Mouse (Mus musculus) heart, postnatal 0 days (tissue): ENCODE measurements around the gene Tnk2. TPM values are rescaled to one million over a fixed set of nuclear protein-coding genes. Genes with fewer than 3 reads are reported as not detected.

ENCODE experiments used
- ATAC-seq: fragments of 200-750 bp; cut with Nextera tagmentation; 2 replicates; pipeline ENCODE4 v1.8.0; 2017; ENCODE audit warnings: low read depth, moderate number of reproducible peaks, moderate library complexity; ENCODE audit not compliant: insufficient read depth
- DNase-seq: peaks from one replicate; pipeline ENCODE4 v3.0.0-alpha.2; 2016; ENCODE audit warnings: low spot score
- H3K27ac ChIP-seq: fragments of 300-500 bp; sonication (generic); 2 replicates; pipeline ENCODE4 v1.5.1; 2014; ENCODE audit warnings: low read depth, mild to moderate bottlenecking
- H3K27me3 ChIP-seq: fragments of 300-500 bp; sonication (generic); 2 replicates; pipeline ENCODE4 v1.6.1; 2014; ENCODE audit warnings: low read length, mixed read lengths; ENCODE audit not compliant: control insufficient read depth, insufficient read depth
- H3K36me3 ChIP-seq: fragments of 300-500 bp; sonication (generic); replicated peaks from 2 replicates; pipeline ENCODE4 v1.6.1; 2014; ENCODE audit warnings: low read length, mixed read lengths; ENCODE audit not compliant: control insufficient read depth, insufficient read depth
- H3K4me1 ChIP-seq: fragments of 300-500 bp; sonication (generic); 2 replicates; pipeline ENCODE4 v1.6.1; 2014; ENCODE audit warnings: antibody characterized with exemption; ENCODE audit not compliant: control insufficient read depth, insufficient read depth
- H3K4me2 ChIP-seq: fragments of 300-500 bp; sonication (generic); 2 replicates; pipeline ENCODE4 v1.6.1; 2014; ENCODE audit warnings: low read depth, mild to moderate bottlenecking, low read length, moderate library complexity
- H3K4me3 ChIP-seq: fragments of 300-500 bp; sonication (generic); 2 replicates; pipeline ENCODE4 v1.5.1; 2014; ENCODE audit warnings: low read depth, low read length
- H3K9ac ChIP-seq: fragments of 300-500 bp; sonication (generic); replicated peaks from 2 replicates; pipeline ENCODE4 v1.6.1; 2014; ENCODE audit warnings: low read depth, low read length, mixed read lengths
- H3K9me3 ChIP-seq: fragments of 300-500 bp; sonication (generic); replicated peaks from 2 replicates; pipeline ENCODE4 v1.6.1; 2016; ENCODE audit warnings: low read length; ENCODE audit not compliant: control insufficient read depth
- CTCF ChIP-seq: IDR thresholded peaks from 2 replicates; pipeline ENCODE4 v1.5.1; 2016; ENCODE audit warnings: antibody characterized with exemption, control low read depth, low read depth
- EP300 ChIP-seq: IDR thresholded peaks from 2 replicates; pipeline ENCODE4 v1.6.1; 2016; ENCODE audit warnings: antibody characterized with exemption, low read depth
- WGBS: fragments of 180-500 bp; shearing (Covaris S2); extraction: QIAGEN DNeasy Blood & Tissue Kit; methylation state at CpG from one replicate; pipeline ENCODE4 v1.1.7; 2014; 5-methylcytosine and 5-hydroxymethylcytosine counted together
- polyA plus RNA-seq: library from polyadenylated mRNA; unstranded; fragments of >200 nt; fragmentation: Nextera tagmentation; extraction: Ambion mirVana; gene quantifications from 2 replicates; pipeline ENCODE4 v1.2.1, GENCODE M21; 2015
- total RNA-seq: library from RNA; depleted of rRNA; stranded (reverse); fragments of >200 nt; gene quantifications from 2 replicates; pipeline ENCODE4 v1.2.3, GENCODE M21; 2014; ENCODE audit warnings: low replicate concordance

Tnk2 gene
- total and polyA plus RNA-seq, 2 experiments from 2014 or later: 6.0 to 14.2 TPM

DNA sequence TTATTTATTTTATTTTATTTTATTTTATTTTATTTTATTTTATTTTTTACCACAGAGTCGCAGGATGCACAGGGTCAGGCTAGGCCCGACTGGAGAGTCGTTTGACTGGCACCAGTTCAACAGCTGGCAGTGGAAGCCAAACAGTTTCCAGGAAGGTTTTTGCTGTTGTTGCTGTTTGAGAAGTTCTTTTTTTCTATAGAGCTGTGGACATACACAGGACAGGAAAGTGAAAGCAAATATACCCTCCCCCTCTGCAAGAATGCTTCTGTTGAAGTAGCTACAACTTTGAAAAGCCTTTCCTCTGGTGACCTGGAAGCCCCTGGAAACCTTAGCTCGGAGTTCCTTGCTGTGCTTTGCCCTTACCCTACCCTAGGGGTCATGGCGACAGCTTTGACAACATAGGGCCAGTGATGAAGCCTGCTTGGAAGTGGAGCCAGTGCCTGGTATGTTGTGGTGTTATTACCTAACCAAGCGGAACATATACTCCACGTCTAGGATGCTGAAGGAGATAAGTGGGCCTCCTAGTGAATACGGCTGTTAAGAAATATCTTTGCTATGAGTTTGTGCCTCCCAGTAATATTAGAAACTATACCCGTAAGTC lies 59.7 kb downstream of the Tnk2 start:
- DNase-seq (no peak), ATAC-seq (peak; percentile 40; the same call in 1 of the 2 replicates)
- Histone ChIP-seq H3K27me3 (no peaks in the 10 kb centered on the region), H3K36me3 (no peaks in the 10 kb centered on the region), H3K4me3 (no peak overlapping the region), H3K4me1 (no peaks in the 10 kb centered on the region), H3K9me3 (no peaks in the 10 kb centered on the region), H3K27ac (no peak overlapping the region), H3K4me2 (no peak overlapping the region), H3K9ac (no peak overlapping the region)
- no peak for TF ChIP-seq CTCF
- TF ChIP-seq EP300: no peak
- 56% methylated on average over 9 of the region's 9 CpGs for WGBS

DNA sequence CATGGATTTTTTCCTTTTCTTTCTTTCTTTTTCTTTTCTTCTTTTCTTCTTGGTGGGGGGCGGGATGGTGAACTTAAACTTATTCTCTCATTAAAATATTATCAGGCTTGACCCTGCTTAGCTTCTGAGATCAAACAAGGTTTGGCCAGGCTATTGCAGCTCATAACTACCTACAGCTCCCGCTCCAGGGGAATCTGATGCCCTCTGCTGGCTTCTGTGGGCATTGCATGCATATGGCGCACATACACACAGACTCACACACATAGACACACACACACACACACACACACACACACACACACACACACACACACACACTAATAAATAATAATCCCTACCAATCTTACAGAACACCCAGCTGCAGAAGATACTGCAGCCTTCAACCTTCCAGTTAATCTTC lies 61.9 kb downstream of the Tnk2 start:
- Histone ChIP-seq H3K4me1 (peaks cover 3% of the 10 kb centered on the region), H3K4me3 (no peak overlapping the region), H3K27me3 (no peaks in the 10 kb centered on the region), H3K9ac (no peak overlapping the region), H3K9me3 (no peaks in the 10 kb centered on the region), H3K36me3 (no peaks in the 10 kb centered on the region), H3K4me2 (no peak overlapping the region), H3K27ac (no peak overlapping the region)
- no peak for TF ChIP-seq CTCF
- no peak for TF ChIP-seq EP300
- WGBS: 91% methylated on average over 3 of the region's 3 CpGs
- ATAC-seq: no peak
- DNase-seq: no peak

- Histone ChIP-seq H3K9me3 (no peaks in the 10 kb centered on the region), H3K4me1 (peaks cover 8% of the 10 kb centered on the region), H3K27ac (no peak overlapping the region), H3K27me3 (no peaks in the 10 kb centered on the region), H3K4me3 (no peak overlapping the region), H3K4me2 (no peak overlapping the region), H3K36me3 (no peaks in the 10 kb centered on the region), H3K9ac (no peak overlapping the region)
- TF ChIP-seq EP300: no peak
- TF ChIP-seq CTCF: no peak
- ATAC-seq (no peak), DNase-seq (no peak)
- WGBS: 40% methylated on average over 17 of the region's 17 CpGs
Measured at GRCm38 (mm10) chr16:32707111-32707823, 63.6 kb downstream of the Tnk2 start.

- DNase-seq (no peak), ATAC-seq (no peak)
- H3K27ac ChIP-seq: no peak overlapping the region
- no peak overlapping the region for H3K9ac ChIP-seq
- no peak overlapping the region for H3K4me2 ChIP-seq
- 68% methylated on average over 8 of the region's 9 CpGs for WGBS
- no peaks in the 10 kb centered on the region for H3K27me3 ChIP-seq
- H3K4me3 ChIP-seq: no peak overlapping the region
- no peaks in the 10 kb centered on the region for H3K9me3 ChIP-seq
- peaks cover 8% of the 10 kb centered on the region for H3K4me1 ChIP-seq
- no peak for TF ChIP-seq EP300
- TF ChIP-seq CTCF: no peak
- no peaks in the 10 kb centered on the region for H3K36me3 ChIP-seq
Measured at GRCm38 (mm10) chr16:32707824-32708456, 64.3 kb downstream of the Tnk2 start.

DNA sequence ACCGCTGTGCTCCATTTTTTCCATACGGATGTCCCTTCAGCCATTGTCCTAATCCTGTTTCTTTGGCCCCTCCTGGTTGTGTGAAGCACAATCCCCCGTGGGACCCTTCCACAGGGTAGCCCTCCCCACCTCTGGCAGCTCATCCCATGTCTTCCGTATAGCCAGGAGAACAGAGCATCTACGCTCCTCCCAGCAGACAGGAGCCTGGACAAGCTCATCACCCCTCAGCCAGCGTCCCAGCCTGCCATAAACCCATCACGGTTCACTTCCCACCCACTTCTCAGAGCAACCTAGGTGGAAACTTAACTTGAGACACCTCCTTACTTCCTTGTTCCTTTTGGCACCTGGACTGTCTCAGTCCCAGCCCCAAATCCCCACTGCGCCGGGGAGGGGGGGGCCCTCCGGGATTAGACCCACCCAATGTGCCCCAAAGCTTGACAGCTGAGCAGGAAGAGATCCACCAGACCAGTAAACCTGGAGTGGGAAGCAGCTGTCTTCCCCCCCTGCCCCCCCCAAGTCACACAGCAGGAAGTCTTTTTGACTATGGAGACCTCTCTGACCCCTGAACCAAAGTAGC lies 64.9 kb downstream of the Tnk2 start:
- Histone ChIP-seq H3K9ac (no peak overlapping the region), H3K4me3 (no peak overlapping the region), H3K4me1 (peaks cover 8% of the 10 kb centered on the region), H3K27ac (no peak overlapping the region), H3K27me3 (no peaks in the 10 kb centered on the region), H3K36me3 (no peaks in the 10 kb centered on the region), H3K9me3 (no peaks in the 10 kb centered on the region), H3K4me2 (no peak overlapping the region)
- TF ChIP-seq CTCF: no peak
- 80% methylated on average over 10 of the region's 10 CpGs for WGBS
- DNase-seq: no peak
- ATAC-seq: no peak
